Mouse (Mus musculus): Measurements from ENCODE around the gene Abcb5.
"Not testable (repeated sequence)": the region's sequence is repeated elsewhere in the genome, so short reads cannot be mapped to it uniquely, and the experiment has no call there.

Gene Abcb5

GRCm38 (mm10) chr12:118966321-118966720, at the start of gene Abcb5:
TSS of gene Abcb5 (minus strand) at chr12:118966421.
- no peak for DNase-seq (ENCODE audit: low spot score)

GRCm38 (mm10) chr12:118999230-118999629, 33.0 kb upstream of the Abcb5 start:
- DNase-seq (ENCODE audit: low spot score) = no peak

DNA sequence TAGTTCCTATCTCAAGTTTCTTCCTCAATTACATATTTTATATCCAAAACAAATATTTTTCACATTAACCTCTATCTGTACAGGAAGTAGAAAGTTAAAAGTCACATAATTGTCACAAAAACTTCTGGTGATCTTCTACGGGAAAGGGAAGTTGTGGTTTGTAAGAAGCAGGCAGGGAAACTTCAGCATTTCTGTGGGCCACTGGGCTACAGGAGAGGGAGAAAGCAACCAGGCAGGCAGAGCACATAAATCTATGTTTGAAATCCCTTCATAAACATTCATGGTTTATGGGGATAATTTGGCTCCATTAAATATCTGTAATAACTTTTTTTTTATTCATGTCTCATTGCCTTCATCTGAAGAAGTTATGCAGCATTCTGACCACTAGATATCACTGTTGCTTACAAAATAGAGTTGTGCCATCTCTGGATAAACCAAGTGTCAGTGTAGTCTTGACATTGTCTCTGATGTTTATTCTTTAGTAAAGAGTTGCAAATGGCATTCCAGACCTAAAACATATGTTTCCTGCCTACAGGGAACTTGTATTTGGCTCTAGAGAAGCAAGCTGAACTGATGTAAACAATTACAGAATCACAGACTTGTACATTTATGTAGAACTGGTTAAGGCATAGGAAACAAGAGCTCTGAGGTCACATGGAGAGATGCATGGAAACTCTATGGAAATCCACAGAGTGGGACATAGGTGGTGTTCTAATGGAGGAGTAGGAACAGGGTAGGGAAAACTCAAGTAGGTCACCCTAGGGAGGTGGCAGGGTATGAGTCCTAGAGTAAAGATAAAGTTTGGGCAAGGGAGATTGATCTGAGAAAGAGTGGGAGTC, 28.3 kb upstream of the Abcb5 start:
- DNase-seq (ENCODE audit: low spot score) = no peak

DNA sequence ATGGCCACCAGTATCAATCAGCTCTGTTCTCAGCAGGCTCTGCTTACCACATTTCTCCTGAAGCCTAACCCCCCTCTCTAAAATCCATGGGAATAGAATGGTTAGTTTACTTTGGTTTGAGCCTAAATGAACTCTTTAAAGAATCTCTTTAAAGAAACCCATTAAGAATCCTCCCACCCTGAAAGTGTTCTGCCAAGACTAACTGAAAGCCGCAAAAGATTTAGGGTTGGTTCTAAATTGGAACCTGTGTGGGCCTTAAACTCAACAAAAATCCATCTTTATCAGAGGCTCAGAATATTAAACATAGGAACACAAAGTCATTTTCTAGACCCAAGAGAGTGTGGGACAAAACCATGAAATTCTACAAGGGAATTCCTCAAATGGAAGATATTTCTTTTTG, 18.6 kb upstream of the Abcb5 start:
- no peak for DNase-seq (ENCODE audit: low spot score)

DNA sequence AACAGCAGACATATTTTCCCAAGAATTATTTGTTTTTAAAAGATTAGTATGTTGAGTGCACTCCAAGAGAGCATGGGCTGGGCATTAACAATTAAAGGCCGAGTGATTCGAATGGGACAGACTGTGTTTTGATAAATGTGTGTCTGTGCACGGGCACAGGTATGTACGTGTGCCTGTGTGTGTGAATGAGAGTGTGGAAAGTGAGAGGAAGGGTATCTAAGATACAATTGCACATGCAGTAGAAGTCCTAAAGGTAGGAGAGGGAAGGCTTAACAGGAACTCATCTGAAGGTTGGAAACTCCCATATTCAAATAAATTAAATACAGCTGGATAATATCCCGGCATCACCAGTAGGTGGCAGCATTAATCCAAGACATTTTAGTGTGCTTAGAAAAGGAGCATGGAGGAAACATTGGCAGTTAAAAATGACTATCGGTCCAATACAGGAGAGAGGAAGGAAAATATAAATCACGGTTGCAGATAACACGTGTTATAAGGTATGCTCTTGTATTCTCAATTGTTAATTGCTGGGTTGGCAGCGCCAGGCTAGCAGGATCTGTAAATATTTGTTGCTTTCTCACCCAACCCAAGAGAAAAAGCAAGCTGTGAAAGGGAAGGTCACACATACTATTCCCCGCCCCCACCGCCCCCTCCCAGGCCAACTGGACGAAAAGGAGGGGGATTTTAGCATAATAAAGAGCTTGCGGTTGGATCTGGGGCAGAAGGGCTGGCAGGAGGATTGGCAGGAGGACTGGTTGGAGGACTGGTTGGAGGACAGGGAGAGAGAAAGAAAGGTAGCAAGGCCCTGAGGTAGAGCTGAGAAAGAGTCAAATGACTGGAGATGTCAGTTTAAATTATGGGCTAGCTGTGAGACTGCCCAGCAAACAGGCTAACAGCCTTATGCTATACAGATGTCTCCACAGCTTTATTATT, 35.6 kb downstream of the Abcb5 start:
- no peak for DNase-seq (ENCODE audit: low spot score)

GRCm38 (mm10) chr12:118926813-118927281, 39.4 kb downstream of the Abcb5 start:
- no peak for DNase-seq (ENCODE audit: low spot score)

GRCm38 (mm10) chr12:118923874-118924273, 42.3 kb downstream of the Abcb5 start:
- DNase-seq (ENCODE audit: low spot score) = not testable (repeated sequence)

DNA sequence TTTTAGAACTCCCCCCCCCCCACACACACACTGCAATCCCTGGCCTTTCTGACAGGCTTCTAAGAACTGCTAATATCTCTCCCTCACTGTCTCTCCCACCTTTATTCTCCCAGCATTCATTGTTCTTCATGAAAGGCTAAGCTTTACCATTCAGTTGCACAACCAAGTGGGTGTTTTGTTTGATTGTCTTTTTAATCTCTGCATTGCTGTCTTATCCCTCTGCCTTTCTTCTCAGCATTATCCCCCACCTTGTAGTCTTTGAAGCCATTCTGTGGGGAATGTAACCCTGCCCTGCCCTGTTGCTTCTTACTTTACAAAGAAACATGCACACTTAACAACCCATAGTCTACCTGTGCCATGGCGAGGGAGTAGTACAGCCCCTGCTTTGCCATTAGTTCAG, 48.5 kb downstream of the Abcb5 start:
- DNase-seq (ENCODE audit: low spot score) = no peak

- no peak for DNase-seq (ENCODE audit: low spot score)
Observed at GRCm38 (mm10) chr12:118910360-118910759, 55.9 kb downstream of the Abcb5 start.

DNA sequence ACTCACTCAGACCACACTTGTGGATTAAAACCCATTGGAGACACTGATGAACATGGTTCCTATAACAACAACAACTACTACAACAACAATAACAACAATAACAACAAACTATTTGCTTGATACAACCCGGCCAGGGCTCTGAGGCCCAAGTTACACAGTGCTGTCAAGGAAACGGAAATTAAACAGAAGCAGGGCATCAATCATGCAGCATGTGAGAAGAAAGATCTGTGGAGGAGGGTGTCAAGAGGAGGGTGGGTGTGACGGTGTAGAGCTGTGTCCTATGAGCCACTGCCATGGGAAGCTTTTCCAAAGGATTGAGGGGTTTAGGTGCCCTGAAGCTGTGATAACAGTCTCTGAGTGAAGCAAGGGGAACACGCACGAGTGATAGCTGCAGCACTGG, 64.0 kb downstream of the Abcb5 start:
- no peak for DNase-seq (ENCODE audit: low spot score)

DNA sequence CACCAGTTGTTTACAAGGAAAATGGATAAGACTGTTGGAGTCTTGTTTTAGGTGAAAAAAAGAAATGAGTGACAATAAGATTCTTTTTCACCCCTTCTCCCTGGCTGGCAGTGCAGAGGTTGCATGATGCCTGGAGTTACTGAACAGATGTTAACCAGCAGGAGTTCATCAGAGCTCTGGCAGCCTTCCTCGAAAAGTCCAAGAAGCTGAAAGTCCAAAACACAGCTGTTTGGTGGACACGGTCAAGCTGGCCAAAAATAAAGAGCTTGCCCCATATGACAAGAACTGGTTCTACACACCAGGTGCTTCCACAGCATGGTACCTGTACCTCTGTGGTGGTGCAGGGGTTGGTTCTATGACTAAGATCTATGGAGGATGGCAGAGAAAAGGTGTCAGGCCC, 78.3 kb downstream of the Abcb5 start:
- no peak for DNase-seq (ENCODE audit: low spot score)

DNA sequence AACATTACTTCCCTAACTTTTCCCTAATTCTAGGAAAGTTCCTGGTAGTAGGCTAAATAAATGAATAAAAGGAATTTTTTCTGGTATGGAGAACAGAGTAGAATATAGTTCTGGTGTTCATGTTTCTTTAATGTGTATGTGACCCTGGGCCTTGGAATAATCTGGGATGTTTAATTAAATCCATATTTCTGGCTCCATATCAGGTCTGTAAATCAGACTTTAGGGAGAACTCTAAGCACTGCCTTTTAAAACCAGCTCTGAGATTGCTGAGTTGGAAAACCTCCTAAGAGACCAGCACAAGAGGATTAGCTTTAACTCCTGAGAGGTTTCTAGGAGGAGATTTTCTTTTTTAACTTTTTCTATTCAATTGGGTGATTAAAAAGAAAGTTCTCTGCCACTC, 83.4 kb downstream of the Abcb5 start:
- DNase-seq (ENCODE audit: low spot score) = no peak

GRCm38 (mm10) chr12:118872673-118873072, 93.5 kb downstream of the Abcb5 start:
- no peak for DNase-seq (ENCODE audit: low spot score)

GRCm38 (mm10) chr12:118856151-118856550, 110.1 kb downstream of the Abcb5 start:
- no peak for DNase-seq (ENCODE audit: low spot score)

DNA sequence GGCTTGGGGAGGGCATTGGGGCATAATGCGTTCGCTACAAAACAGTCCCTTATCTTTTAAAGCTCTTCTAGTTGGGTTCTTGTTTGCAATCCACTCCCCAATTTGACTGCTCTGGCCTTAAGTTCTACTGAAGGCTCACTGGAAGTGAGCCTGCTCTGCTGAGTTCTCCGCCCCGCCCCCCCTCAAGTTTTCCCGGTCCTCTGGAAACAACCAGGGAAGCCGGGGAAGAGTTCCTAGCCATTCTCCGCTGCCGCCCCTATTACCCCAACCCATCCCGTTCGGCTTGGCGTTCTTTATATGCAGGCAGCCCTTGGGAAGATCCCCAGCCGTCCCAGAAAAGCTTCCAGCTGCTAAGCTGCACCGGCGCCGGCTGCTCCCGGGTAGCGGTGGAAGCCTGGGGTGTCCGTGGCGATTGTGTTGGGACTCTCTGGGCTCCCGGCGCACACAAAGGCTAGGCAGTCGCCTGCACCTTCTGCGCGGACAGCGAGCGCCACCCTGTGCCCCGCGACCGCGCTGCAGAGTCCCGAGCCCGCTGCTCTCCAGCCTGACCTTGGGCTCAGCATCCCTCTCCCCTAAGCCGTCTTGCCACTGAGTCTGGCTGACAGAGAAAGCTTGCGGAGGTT, 111.3 kb downstream of the Abcb5 start:
- peak; percentile 22 for DNase-seq (ENCODE audit: low spot score)

DNA sequence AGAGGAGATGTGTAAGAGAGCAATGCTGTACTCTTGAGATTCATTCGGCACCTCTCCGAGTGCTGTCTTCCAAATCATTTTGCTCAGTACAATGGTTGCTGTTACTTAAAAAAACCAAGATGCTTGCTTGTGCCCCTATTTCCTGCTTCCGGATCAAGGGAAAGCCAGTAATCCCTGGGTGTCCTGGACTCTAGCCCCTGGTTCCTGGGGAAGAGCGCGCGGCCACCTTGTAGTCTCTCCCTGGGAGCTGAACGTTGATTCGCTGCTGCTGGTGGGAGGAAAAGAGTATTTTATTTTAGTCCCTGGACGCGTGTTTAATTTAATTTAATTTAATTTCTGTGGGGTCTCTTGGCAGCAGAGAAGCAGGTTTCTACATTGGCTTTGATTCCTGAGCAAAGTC, 111.8 kb downstream of the Abcb5 start:
- no peak for DNase-seq (ENCODE audit: low spot score)

DNA sequence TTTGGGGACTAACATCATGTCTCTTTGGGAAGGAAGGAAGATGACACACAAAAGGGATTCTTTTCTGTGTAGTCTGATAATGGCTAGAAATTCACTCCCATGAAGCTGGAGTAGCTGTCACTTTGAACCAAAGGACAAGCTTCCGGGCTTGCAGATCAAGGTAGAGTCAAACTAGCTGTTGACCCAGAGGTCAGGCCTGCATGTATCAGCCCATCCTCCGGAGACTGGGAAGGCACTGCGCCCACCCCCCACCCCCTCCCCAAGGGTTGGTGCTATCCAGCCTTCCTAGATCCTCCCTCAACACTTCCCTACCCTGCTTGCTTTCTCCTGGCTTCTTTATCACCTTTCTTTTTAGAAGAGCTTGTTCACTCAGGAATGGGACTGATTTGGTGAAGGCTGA, 112.9 kb downstream of the Abcb5 start:
- DNase-seq (ENCODE audit: low spot score) = no peak

DNA sequence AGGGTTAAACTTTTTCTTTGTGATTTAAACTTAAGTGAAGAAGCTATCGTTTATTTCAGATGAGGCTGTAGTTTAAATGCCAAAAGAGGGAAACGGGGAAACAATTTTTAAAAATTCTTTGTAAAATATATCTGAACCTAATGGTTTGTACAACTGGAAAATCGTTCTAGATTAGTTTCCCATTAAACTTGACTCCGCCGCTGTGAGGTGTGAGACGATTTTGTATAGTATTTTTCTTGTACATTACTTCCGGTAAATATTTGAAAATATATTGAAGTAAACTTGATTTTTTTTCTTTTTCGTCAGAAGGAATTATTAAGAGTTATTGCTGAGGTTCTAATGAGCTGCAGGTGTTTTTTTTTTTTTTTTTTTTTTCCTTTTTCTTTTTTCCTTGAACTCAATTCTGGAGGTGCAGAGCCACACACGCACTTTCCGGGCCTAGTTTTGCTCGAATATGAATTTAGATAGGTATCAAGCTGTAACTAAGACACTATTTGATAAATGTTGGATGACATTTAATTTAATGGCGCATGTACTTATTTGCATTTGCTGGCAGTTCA, 115.3 kb downstream of the Abcb5 start:
- DNase-seq (ENCODE audit: low spot score) = no peak

DNA sequence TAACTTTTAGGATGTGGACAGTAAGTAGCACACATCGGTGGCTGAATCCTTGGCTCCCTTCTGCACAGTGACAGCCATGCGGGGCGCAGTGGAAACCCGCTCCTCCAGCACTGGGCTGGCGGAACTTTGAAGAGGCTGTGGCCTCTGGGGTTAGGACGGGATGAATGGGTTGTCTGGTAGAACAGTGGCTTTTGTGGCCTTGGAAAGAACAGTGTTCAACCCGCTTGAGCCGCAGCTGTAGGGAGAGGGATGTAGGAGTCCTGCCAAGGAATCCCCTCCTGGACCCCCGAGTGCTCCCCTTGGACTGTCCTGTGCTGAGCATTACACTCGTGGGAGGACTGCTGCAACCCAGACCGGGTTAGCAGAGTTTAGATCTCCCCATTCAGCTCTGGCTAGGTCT, 116.2 kb downstream of the Abcb5 start:
- no peak for DNase-seq (ENCODE audit: low spot score)

DNA sequence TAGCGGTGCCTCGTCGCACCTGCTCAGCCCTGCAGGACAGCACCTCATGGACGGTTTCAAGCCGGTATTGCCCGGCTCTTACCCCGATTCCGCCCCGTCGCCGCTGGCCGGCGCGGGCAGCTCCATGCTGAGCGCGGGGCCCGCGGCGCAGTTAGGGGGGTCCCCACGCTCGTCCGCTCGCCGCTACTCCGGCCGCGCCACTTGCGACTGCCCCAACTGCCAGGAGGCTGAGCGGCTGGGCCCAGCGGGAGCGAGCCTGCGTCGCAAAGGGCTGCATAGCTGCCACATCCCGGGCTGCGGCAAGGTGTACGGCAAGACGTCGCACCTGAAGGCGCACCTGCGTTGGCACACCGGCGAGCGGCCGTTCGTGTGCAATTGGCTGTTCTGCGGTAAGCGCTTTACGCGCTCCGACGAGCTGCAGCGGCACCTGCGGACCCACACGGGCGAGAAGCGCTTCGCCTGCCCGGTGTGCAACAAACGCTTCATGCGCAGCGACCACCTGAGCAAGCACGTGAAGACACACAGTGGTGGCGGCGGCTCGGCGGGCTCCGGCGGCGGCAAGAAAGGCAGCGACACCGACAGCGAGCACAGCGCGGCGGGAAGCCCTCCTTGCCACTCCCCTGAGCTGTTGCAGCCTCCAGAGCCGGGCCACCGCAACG, 116.9 kb downstream of the Abcb5 start:
- no peak for DNase-seq (ENCODE audit: low spot score)

DNA sequence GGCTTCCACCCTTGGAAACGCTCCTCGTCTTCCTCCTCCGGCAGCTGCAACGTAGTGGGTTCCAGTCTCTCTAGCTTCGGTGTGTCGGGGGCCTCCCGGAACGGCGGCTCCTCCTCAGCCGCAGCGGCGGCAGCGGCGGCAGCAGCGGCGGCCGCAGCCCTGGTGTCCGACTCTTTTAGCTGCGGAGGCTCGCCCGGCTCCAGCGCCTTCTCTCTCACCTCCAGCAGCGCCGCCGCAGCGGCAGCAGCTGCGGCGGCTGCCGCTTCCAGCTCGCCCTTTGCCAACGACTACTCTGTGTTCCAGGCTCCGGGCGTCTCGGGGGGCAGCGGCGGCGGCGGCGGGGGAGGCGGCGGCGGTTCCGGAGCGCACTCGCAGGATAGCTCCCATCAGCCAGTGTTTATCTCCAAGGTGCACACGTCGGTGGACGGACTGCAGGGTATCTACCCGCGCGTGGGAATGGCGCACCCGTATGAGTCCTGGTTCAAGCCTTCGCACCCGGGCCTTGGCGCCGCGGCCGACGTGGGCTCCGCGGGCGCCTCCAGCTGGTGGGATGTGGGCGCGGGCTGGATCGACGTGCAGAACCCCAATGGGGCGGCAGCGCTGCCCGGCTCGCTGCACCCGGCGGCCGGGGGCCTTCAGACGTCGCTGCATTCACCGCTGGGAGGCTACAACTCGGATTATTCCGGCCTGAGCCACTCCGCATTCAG, 117.6 kb downstream of the Abcb5 start:
- no peak for DNase-seq (ENCODE audit: low spot score)

Data from ovary, adult 18-20 months (tissue).